Mouse (Mus musculus) layer of hippocampus, adult 6 months (tissue): ENCODE results near the gene G6pc. TPM values are rescaled to one million over a fixed set of nuclear protein-coding genes. Genes with fewer than 3 reads are reported as not detected.

ENCODE experiments used
- long read RNA-seq, 2 experiments: library from polyadenylated mRNA; unstranded; transcript quantifications; one replicate each; pipeline ENCODE4 v2.0.0; 2019 to 2020
- microRNA-seq: library from miRNA; unstranded; fragments of <30 nt; microRNA quantifications from one replicate; pipeline ENCODE4 v1.2.0, GENCODE M21; 2020
- polyA plus RNA-seq: library from polyadenylated mRNA; unstranded; fragments of <200 nt; fragmentation: Nextera tagmentation; gene quantifications from 2 replicates; pipeline ENCODE4 v1.2.3, GENCODE M21; 2021

G6pc gene
- polyA plus RNA-seq = not detected in 2 replicates
- long read RNA-seq, experiment 1 = 0 reads
- long read RNA-seq, experiment 2 = 0 reads

GRCm38 (mm10) chr11:101367326-101367935 is at the start of gene G6pc:
TSS of gene G6pc (plus strand) at chr11:101367561.

GRCm38 (mm10) chr11:101324763-101325162 is 42.6 kb upstream of the G6pc start, which contains the start of gene Aoc2:
TSS of gene Aoc2 (plus strand) at chr11:101325063.

GRCm38 (mm10) chr11:101330371-101330924 is 36.9 kb upstream of the G6pc start, which contains the start of gene Aoc3:
TSS of gene Aoc3 (plus strand) at chr11:101330605.

GRCm38 (mm10) chr11:101417101-101417855 is 49.9 kb downstream of the G6pc start, which contains the start of gene Aarsd1:
TSS of gene Aarsd1 (minus strand) at chr11:101417615.

GRCm38 (mm10) chr11:101424105-101424851 is 56.9 kb downstream of the G6pc start, which contains the start of gene Gm27029:
TSS of gene Gm27029 (minus strand) at chr11:101424796.

GRCm38 (mm10) chr11:101424925-101425813 is 57.8 kb downstream of the G6pc start, which contains the start of the genes Rundc1 and Ptges3l:
TSS of gene Rundc1 (plus strand) at chr11:101425085.
TSS of gene Ptges3l (minus strand) at chr11:101425333.

Small RNAs within 50 kb of the gene (microRNA-seq; reads per million reads assigned to microRNA genes)
- gene Gm25593 (not detected), gene Mir6929 (1.3 reads per million)

Other genes with a start within 250 kb of the G6pc start
- 7.9 and 8.1 TPM in 2 replicates for gene Retreg3, start 247.7 kb upstream of the G6pc start, polyA plus RNA-seq
- gene Tubg1, start 247.6 kb upstream of the G6pc start, polyA plus RNA-seq = 52.5 and 59.1 TPM in 2 replicates
- 49.2 and 55.2 TPM in 2 replicates for gene Tubg2, start 211.7 kb upstream of the G6pc start, polyA plus RNA-seq
- gene Cntnap1, start 197.0 kb upstream of the G6pc start, polyA plus RNA-seq = 14.1 and 15.8 TPM in 2 replicates
- 2.0 and 3.2 TPM in 2 replicates for gene Plekhh3, start 196.2 kb upstream of the G6pc start, polyA plus RNA-seq
- gene Ccr10, start 192.1 kb upstream of the G6pc start, polyA plus RNA-seq = 0.23 and 0.53 TPM in 2 replicates
- 30.9 and 32.5 TPM in 2 replicates for gene Ezh1, start 141.1 kb upstream of the G6pc start, polyA plus RNA-seq
- gene Ramp2, start 121.5 kb upstream of the G6pc start, polyA plus RNA-seq = 78.1 and 88.2 TPM in 2 replicates
- gene Vps25, start 113.9 kb upstream of the G6pc start, polyA plus RNA-seq = 180 and 205 TPM in 2 replicates
- gene Wnk4, start 107.0 kb upstream of the G6pc start, polyA plus RNA-seq = 1.1 and 1.8 TPM in 2 replicates
- gene Cntd1, start 88.5 kb upstream of the G6pc start, polyA plus RNA-seq = 0.13 and 0.14 TPM in 2 replicates
- gene Coa3, start 88.4 kb upstream of the G6pc start, polyA plus RNA-seq = 427 and 478 TPM in 2 replicates
- 197 and 208 TPM in 2 replicates for gene Becn1, start 65.3 kb upstream of the G6pc start, polyA plus RNA-seq
- 16.3 and 17.7 TPM in 2 replicates for gene Psme3, start 51.3 kb upstream of the G6pc start, polyA plus RNA-seq
- 0.21 and 0.29 TPM in 2 replicates for gene Aoc2, start 42.5 kb upstream of the G6pc start, polyA plus RNA-seq
- gene Aoc3, start 37.0 kb upstream of the G6pc start, polyA plus RNA-seq = 0.08 and 0.16 TPM in 2 replicates
- 87.9 and 90.1 TPM in 2 replicates for gene Aarsd1, start 50.1 kb downstream of the G6pc start, polyA plus RNA-seq
- gene Gm27029, start 57.2 kb downstream of the G6pc start, polyA plus RNA-seq = 7.8 and 8.1 TPM in 2 replicates
- 19.2 and 22.5 TPM in 2 replicates for gene Rundc1, start 57.5 kb downstream of the G6pc start, polyA plus RNA-seq
- 2.1 and 3.0 TPM in 2 replicates for gene Ptges3l, start 57.8 kb downstream of the G6pc start, polyA plus RNA-seq
- gene Rpl27, start 74.7 kb downstream of the G6pc start, polyA plus RNA-seq = 1,000 and 1,005 TPM in 2 replicates
- 5.7 and 6.2 TPM in 2 replicates for gene Ifi35, start 80.8 kb downstream of the G6pc start, polyA plus RNA-seq
- 17.9 and 18.2 TPM in 2 replicates for gene Rnd2, start 97.4 kb downstream of the G6pc start, polyA plus RNA-seq
- 10.1 and 13.2 TPM in 2 replicates for gene Vat1, start 98.7 kb downstream of the G6pc start, polyA plus RNA-seq
- gene Brca1, start 184.4 kb downstream of the G6pc start, polyA plus RNA-seq = 0.29 and 0.36 TPM in 2 replicates
- gene Nbr1, start 184.6 kb downstream of the G6pc start, polyA plus RNA-seq = 38.4 and 43.7 TPM in 2 replicates
- 1.7 and 2.8 TPM in 2 replicates for gene Tmem106a, start 214.7 kb downstream of the G6pc start, polyA plus RNA-seq
- not detected in 2 replicates for gene Gm11634, start 231.7 kb downstream of the G6pc start, polyA plus RNA-seq